Mouse (Mus musculus): ENCODE results near the gene Satb2. TPM values are rescaled to one million over a fixed set of nuclear protein-coding genes. Genes with fewer than 3 reads are reported as not detected.
"Not testable (repeated sequence)": the region's sequence is repeated elsewhere in the genome, so short reads cannot be mapped to it uniquely, and the experiment has no call there.

Satb2 gene
- total RNA-seq, 4 experiments from 2014 or later = 0.16 to 0.59 (median 0.18) TPM

DNA sequence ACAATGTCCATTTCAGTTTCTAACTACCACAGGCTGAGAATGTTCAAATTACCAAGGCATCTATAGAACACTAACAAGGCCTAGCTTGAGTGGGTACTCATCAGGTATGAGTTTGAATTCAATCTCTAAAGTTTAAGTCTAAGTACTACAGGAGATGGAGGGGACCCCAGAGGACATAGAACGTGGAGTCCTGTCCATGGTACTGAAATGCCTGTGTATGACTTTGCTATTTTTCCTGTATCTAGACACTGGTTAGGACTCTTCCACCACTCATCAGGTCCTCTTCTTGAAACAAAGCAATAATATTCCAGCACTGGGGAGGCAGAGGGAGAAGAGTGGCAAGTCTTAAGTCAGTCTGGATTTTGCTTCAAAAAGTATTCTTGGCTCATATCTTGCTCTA lies 139.5 kb downstream of the Satb2 start:
- DNase-seq (ENCODE audit: low spot score in 2 of 2) = no peak

DNA sequence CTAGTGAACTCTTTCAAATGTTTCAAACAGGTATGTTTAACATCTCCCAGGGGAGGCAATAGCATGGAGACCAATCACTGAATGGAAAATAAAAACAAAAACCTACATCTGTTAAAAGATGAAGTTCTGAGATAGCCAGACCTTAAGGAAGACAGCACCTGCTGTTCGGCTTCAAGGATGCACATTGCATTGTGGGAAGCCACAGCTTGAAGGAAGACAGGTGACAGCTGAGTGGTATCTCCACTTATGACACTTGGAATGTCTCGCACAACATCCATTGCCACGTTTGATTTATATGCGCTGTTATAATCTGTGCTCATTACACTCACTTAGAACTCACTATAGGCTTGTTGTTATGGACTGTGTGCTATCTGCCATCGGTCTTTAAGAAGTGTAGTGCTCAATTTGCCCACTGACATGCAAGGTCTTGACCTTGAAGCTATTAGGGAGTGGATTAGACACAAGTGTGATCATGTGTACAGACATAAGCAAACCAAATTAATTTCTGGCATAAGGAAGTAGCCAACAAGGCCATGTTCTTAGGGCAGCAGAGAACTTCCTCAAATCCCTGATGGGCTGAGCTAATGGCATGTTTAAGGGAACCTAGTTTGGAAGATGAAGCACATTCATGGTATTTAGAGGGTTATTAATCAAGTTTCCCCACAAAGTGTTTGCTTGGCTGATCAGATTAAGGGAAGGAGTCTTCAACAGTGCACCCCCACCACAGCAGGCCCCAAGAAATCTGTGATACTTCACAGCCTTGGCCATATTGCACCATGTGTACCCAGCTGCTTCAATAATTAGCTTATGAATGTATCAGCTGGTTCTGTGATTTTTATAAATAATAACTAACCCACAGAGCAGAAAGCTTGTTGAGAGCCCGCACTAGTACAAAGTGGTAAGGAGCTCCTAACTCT lies 144.2 kb downstream of the Satb2 start:
- no peak for DNase-seq (ENCODE audit: low spot score in 2 of 2)

DNA sequence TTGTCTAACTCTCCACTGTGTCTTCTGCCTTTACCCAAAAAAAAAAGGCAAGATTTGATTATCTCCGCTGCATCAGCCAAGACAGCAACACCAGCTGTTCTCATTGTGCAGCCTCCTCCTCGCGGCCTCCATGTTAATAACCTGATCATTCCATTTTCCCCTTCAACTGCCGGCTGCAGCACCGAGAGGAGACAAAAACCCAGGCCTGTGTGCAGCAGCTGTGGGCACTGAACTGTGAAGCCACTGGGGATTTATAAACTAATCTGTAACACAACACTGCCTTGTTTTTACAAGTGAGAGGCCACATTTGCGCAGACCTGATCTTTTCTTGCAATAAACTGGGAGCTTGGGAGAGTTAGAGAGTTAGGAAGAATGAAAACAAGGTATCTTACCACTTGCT lies 145.1 kb downstream of the Satb2 start:
- DNase-seq (ENCODE audit: low spot score in 2 of 2) = no peak

DNA sequence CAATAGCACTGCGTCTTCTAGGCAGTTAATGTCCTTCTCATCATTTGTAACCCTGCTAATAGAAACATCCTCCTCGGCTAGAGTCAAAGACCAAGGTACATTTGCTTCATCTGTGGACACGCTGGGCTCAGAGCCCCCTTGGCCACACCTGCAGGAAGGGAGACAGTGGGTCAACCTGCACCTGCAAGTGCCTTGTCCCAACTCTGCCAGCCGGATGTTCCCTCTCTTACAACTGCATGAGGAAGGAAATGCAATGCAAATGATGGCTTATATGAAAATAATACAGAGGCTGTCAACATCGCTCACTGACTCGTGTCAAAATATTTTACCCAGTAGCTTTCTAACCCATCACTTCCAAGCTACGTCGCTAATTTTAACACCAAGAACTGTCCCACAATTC lies 145.7 kb downstream of the Satb2 start:
- no peak for DNase-seq (ENCODE audit: low spot score in 2 of 2)

DNA sequence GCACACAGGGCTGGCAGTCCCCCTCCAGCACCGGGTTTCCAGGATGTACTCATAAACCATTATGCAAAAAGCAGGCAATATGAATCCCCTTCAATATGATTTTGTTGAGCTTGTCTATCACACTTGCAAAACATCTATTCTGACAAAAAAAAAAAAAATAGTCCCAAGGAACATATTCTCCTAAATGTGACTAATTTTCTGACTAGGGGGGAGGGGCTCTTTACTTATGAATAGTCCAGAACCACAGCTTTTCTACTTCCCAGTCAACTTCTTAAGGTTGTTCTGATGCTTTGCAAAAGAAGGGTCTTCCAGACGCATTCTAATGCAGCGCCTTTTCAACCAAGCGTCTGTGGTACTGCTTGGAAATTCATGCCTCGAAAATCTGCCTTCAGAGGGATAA lies 155.7 kb downstream of the Satb2 start:
- no peak for DNase-seq (ENCODE audit: low spot score in 2 of 2)

DNA sequence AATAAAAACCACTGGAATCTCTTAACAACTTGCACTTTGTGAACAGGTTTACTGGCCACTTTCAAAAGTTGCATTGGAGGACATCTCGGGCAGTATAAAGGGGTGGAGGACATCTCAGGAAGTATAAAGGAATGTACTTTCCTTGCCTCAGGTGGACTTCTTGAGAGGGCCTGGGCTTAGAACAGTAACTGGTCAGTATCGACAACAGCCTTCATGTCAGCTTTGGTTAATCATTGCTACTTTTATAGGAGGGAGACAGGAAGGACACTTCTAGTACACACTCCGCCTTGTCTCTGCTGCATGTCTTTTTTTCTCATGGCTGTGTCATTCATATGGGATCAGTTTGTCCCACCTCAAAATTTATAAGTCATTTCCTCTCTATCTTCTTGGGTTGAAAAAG lies 156.4 kb downstream of the Satb2 start:
- no peak for DNase-seq (ENCODE audit: low spot score in 2 of 2)

DNA sequence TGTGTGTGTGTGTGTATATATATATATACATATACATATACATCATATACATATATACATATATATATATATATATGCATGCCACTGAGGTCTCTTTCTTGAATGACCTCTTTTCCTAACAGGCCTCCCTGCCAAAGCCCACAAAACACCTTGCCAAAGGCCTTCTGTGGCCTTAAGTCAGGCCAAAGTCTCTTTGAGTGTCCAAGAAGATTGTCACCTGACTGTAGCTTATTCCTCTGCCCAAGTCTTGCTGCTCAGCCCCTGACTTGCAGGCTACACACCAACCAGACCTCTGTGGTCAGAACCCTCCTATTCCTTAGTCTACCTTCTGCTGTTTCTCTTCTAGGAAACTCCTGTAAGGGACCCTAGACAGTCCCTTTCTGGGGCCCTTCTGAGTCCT lies 164.9 kb downstream of the Satb2 start:
- no peak for DNase-seq (ENCODE audit: low spot score in 2 of 2)

DNA sequence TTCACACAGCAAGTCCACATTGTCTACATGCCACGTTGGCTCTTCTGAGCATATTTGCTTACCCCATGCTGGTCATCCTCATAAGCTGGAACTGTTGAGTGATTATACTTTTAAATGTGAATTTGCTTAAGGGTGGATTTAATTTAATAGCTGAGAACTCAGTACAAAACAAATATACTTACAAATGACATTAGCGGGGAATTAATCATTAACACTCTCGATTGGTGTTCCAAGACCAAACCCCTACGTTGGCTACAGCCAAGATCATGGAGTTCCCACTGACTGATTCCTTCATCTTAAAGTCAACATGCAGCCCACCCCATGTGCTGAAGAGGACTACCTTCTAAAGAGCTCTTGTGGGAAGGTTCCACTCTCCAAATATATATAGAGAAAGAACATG lies 165.5 kb downstream of the Satb2 start:
- no peak for DNase-seq (ENCODE audit: low spot score in 2 of 2)

DNA sequence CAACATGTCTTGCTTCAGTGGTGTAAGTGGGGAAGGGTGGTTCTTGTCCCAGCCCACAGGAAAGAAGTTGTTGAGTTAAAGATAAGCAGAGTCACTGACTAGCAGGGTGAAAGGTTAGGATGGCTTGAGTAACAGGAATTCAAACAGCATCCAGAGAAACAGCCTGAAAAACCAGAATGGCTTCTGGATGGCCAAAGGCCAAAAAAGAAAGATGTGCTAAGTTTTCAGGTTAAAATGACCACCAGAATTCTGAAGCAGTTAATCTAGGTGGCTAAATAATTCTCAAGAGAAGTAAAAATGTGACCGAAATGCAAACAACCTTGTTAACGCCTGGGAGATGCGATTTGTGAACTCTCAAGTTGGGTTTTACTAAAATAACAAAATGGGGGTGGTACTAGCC lies 167.0 kb downstream of the Satb2 start:
- DNase-seq (ENCODE audit: low spot score in 2 of 2) = no peak

DNA sequence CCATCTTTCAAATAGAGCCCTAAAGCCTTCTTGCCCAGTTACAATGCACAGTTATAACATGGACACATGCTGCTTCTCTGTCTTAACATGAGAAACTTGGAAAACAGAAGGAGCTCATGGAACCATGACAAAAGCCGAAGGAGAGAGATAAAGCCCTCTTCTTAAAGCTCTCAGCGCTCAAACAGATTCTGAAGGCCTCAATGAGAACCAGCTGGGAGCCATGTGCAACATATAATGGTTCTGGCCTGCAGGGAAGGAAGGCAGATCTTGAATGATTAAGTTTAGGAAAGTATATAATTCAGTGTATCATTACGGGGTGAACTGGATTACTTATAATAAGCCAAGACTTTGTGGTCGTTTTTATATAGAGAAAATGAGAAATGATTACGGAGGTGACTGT lies 172.4 kb downstream of the Satb2 start:
- DNase-seq (ENCODE audit: low spot score in 2 of 2) = no peak

DNA sequence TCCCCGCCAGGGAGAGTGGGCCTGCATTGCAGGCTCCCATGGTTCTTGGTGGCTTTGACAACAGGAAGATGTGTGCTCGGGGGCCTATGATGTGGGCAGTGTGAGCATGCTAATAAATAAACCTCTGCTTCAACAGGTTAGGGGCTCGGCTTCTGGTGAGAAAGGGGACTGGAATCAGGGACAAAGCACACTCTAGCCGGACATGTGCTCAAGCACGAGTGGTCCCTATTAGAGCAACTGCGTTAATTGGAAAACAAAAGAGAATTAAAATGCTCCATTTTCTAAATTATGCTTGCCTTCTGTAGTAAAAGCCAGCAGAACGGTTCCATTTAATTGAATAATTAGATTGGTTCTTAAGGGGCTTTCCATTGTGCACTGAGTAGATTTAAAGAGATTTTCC lies 177.8 kb downstream of the Satb2 start:
- no peak for DNase-seq (ENCODE audit: low spot score in 2 of 2)

DNA sequence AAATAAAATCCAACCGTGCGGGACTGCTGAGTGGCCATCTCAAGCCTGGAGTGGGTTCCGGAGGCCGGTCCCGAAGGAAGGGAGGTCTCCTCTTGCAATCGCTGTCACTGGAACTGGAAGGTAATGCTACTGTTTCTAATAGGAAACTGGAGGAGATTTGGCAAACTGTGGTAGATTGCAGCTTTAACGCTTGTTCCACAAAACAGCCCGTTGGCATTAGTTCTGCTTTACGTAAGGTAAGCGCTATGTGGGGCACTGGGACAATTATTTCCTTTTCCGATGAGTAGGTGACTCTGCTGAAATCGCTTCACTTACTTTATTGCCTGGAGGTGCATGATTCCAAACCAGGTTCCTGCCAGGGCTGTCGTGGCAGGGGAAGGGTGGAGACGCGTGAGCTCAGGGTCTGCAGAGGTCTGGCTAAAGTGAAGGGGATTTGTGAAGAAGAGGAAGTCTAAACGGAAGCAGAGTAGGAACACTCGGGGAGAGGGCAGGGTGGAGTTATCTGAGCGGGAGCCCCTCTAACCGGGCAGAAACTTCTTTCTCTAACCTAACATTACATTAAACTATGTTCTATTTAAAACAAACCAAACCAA lies 183.3 kb downstream of the Satb2 start:
- DNase-seq (ENCODE audit: low spot score in 2 of 2) = no peak

DNA sequence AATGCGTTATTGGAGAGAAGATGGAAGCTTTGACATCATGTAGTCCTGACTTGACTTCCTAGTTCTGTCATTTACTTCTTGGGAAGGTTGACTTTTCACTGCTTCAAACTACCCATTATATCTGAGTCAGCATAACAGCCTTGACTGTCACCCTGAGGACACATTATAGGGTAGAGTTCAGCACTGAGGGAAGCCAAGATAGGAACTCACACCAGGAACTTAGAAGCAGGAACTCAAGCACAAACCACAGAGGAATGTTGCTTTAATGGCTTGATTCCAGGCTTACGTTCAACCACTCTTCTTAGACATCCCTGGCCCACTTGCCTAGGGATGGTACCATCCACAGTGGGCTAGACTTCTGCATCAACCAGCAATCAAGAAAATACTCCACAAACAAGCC lies 188.8 kb downstream of the Satb2 start:
- DNase-seq (ENCODE audit: low spot score in 2 of 2) = no peak

DNA sequence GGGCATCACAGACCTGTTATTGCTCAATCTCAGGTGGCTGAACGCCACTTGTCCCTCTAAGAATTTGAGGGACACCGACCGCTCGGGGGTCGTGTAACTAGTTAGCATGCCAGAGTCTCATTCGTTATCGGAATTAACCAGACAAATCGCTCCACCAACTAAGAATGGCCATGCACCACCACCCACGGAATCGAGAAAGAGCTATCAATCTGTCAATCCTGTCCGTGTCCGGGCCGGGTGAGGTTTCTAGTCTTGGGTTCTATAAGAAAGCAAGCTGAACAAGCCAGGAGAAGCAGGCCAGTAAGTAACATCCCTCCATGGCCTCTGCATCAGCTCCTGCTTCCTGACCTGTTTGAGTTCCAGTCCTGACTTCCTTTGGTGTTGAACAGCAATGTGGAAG lies 196.3 kb downstream of the Satb2 start:
- not testable (repeated sequence) for DNase-seq (ENCODE audit: low spot score in 2 of 2)

DNA sequence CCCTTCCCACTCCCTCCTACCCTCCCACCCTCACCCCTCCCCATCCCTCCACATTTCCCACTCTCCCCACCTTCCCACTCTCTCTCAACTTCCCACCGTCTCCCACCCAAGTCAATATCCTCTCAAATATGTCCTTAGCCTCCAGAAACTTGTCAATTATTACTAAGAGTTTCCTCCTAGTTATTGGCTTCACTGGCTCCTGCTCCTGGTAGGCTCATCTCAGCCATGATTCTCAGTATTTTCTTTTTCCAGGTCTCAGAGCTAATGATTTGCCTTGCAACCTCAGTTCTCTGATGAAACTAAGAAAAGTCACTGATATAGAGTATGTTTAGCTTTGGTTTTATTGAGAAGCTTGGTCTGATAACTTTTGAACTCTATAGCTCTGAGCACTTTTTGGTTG lies 214.2 kb downstream of the Satb2 start:
- no peak for DNase-seq (ENCODE audit: low spot score in 2 of 2)

DNA sequence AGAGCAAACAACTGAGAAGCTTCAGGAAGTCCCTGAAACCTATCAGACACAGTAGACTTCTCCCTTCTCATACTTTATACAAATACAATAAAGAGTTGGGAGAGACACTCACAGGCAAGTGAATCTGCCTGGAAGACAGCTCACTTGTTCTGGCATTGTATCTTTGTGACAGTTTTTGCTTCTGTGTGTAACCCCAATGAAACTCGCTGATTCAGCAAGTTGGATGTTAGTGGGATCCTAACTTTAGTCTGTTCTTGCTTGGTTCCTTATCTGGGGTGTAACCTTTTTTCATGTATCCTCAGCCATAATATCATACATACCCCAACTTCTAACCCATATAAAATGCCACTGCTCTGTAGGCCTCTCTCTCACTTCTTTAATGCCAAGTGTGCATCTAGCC lies 216.9 kb downstream of the Satb2 start:
- no peak for DNase-seq (ENCODE audit: low spot score in 2 of 2)

DNA sequence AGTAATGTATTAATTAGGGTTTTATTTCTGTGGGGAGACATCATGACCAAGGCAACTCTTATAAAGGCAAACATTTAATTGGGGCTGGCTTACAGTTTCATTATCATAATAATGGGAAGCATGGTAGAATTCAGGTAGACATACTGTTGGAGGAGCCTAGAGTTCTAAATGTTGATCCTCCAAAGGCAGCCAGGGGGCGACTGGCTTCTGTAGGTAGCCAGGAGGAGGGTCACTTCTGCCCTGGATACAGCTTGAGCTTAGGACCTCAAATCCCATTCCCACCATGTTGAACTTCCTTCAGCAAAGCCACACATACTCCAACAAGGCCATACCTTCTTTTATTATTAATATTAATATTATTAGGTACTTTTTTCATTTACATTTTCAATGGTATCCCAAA lies 225.2 kb downstream of the Satb2 start:
- DNase-seq (ENCODE audit: low spot score in 2 of 2) = no peak

DNA sequence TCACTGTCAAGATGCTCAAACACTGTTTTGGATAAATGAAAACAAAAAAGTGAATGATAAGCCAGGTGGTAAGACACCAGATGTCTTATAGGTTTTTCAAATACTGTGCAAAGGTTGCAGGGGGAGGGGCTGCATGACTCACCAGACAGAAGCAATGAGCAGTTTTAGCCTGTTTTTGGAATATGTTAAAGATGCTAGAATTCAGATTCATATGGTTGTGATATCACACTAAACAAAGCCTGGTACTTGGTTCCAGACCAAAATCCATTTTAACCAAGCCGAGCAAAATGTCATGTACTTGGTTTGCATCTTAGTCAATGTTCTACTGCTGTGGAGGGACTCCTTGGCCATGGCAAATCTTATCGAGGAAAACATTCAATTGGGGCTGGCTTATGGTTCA lies 227.8 kb downstream of the Satb2 start:
- DNase-seq (ENCODE audit: low spot score in 2 of 2) = no peak

DNA sequence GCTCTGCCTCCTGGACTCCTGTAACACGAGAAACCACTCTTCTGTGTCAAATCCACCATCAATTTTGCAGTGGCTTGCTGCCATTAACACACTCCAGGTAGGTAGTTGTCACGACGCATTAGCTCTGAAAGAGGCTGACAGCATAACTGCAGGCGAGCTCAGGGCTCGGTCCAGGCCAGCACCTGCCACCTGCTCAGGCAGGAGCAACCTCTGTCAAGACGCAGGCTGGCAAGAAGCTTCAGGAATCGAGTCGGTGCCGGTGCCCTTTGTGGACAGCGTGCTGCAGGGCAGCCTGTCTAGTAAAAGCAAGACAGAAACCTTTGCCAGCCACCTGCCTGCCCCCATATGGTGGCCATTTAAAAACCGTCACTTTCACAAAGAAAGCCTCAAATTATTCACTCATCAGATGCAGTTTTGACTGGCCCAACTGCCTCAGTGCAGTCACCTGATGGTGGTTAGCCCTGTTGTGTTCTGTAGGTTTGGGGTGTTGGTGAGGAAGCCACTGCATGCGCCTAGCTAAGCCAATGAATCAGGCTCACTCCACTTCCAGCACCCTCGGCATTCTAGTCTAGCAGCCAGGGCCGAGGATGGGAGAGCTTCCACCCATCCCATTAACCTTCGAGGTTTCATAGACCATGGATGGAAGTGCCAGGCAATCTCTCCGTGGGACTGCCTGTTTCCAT lies 228.7 kb downstream of the Satb2 start:
- no peak for DNase-seq (ENCODE audit: low spot score in 2 of 2)

DNA sequence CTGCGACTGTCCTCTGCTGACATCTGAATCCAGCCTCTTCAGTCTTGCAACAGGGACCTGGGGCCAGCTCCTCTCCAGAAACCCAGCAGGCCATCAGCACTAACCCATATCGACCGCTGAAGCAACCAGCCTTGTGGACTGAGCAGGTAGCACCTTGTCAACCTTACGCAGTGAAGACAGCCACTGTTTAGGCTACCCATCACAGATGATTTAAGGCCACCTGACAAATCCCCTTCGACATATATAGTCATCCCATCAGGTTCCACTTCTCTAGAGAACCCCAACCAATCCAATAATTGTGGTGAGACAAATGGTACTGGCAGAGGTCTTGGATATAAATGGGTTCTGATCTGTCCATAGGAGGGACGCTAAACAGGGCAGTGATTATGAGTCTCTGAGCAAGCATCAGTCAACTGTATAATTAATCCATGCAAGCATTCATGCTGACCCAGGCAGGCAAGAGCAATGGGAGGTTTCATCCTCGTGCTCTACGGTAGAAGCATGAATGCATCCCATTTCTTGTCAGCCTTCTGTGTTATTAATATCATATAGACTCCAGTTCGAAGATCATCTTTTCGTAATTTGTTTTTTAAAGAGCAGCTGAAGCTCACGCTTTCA lies 229.5 kb downstream of the Satb2 start:
- DNase-seq (ENCODE audit: low spot score in 2 of 2) = no peak
